Mouse (Mus musculus) gastrocnemius, postnatal 36 days (tissue): ENCODE measurements around the gene Dlg1. TPM values are rescaled to one million over a fixed set of nuclear protein-coding genes. Genes with fewer than 3 reads are reported as not detected.

Source experiments
- DNase-seq, 2 experiments: peaks; one replicate each; pipeline ENCODE4 v3.0.0; 2022
- intact Hi-C: fragments of 180-260 bp; cut with DNase I; formaldehyde crosslinking; loops from one replicate; pipeline ENCODE4 v1.15.1; 2025
- total RNA-seq, 2 experiments: library from RNA; stranded (reverse); gene quantifications; 2 replicates each; pipeline ENCODE4 v1.2.3; 2021

Dlg1 gene
- total RNA-seq, 2 experiments from 2014 or later, result 38.3 to 39.9 TPM

DNA sequence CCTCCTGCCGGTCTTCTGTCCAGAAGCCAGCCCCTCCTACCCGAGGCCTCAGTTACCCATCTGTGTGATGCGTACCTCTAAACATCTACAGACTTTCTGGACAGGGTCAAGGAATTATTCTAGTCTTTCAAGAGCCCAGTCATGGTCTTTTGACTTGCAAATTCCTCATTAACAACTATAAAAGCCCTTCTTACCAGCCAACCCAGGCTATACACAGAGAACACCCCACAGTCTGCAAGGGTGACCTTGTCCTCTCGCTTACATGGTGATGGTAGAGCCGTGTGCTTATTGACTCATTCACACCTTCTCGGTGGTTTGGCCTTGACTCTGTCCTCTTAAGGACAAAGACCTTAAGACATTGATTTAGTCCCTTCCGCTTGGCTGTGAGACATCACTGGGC lies 227.7 kb downstream of the Dlg1 start:
- no peak for DNase-seq
- intact Hi-C loops, result no loop called here

DNA sequence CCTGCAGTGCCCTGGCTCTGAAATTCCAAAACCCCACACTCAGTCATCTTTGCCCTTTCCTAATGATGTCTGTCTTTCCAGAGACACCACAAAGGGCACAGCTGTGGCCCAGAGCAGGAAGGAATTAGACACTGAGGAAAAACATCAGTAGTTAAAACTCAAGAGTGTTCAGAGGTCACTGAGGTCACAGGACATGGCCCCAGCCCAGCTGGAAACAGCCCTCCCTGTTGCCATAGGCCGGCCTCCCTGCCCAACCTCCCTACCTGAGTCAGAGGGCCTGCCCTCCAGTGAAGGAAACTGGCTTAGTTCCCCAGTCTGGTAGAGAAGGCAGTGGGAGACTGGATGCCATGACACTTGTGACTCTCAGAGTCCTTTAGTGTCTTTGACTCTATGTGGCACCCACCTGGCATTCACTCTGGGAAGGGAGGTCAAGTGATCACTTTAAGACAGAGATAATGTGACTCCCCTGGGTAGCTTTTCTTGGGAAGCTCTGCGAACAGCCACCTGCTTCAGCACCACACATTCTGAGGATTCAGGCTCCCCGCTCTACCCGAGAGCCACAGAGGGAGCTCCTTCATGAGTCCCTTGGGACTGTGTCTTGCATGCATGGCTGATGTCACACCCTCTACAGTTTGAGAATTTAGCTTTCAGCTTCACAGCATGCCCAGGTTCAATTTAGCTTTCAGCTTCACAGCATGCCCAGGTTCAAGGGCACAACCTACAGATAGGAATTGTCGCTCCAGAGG lies 230.3 kb downstream of the Dlg1 start:
- no peak for DNase-seq
- intact Hi-C loops, result no loop called here

DNA sequence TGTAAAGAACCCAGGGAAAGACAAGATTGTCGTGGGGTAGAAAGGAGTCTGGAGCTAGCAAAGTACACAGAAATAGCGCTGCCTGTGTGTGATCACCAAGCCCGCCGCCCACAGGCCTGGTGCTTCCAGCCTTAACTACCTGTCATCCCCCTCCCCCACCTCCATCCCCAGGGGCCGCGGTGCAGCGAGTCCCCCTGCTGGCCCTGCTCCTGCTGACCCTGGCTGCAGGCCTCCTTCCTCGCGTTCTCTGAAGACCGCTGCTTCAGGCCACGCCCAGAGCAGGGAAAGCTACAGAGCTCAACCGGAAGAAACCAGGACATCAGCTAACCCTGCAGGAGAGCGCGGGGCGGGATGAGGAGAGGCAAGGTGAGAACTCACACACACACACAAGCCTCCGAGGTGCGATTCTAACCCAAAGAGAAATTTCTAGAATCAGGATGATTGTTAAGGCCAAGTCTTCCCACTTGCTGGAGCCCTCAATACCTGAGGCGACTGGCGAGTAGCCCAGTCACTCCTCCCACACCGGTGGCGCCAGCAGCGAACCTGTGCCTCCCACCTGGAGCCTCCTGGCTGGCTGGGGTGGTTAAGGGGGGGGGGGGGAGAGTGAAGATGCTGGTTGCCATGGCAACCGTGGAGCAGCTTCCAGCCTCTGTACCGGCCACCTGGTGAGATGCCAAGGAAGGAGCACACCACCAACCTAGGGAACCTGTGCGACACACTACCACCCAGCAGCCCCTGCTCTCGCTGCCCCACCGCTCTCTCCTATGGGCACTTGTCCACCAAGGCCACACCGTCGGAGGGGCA lies 233.9 kb downstream of the Dlg1 start:
- no peak for DNase-seq
- intact Hi-C loops, result no loop called here

DNA sequence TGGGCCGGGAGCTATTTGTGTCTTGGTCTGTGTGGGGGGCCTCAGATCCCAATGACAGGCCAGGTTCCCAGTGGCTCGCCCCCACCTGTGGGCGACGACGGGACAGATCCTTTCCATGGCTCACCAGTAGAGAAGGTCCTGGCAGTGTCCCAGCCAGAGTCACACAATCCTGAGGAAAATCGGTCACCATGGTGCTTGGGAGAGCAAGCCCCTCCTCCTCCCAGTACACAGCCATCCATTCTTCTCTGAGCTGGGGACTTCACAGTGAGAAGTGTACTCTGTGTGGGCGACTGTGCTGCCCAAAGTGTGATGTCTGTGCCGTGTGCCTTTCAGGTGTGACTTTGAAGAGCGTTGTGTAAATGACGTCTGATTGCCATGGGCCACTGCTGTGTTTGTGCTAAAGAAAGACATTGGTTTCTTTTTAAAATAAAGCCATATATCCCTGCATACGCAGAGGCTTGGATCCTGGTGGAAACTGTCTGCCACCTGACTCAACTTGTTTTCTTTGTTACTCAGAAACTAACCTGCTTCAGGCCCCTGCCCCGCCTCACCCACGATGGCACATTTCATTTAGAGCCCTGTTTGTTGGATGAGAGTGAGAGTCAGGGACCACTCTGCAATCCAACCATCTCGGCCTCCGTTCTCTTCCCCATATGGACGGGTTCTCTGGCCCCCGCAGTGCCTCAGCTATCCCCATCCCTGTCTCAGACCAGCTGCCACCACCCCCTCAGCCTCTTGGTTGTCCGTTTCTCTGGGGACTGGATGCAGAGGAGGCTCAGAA lies 235.5 kb downstream of the Dlg1 start:
- intact Hi-C loops, result no loop called here
- no peak for DNase-seq

DNA sequence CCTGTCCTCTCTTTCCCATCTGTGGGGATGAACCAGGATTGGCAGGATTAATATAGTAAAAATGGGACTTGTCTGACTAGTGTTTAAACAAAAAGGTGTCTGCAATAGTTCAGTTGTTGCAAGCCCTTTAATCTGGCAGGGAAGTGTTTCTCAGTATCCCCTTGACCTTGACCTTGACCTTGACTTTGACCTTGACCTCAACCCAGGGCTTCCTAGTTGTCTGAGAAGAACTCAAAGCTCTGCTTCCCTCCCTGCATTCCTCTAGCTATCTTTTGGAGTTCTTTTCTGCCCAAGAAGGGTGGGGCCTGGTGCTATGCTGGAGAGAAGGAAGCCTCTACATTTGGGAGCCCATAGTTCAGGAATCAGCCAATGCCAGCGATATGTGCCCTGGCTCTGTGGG lies 238.6 kb downstream of the Dlg1 start:
- intact Hi-C loops, result no loop called here

DNA sequence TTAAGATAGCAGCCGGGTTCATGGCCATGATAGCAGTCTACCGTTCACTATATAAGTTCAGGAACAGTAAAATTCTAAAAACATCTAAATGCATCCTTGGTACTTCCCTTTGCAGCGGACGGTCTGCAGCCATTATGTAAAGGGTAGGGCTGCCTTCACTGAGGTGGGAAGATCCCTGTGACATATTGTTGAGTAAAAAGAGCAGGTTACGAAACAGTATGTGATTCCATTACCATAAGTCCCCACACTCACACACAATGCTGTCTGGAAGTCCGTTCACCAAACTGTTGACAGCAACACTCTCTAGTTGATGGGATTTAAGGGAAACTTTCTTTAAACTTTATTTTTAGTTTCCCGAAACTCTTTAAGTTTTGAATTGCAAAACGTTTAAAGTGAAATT lies 240.0 kb downstream of the Dlg1 start:
- DNase-seq, result no peak
- intact Hi-C loops, result no loop called here

More for the DNA sequence above, 238.6 kb downstream of the Dlg1 start:
- no peak for DNase-seq

DNA sequence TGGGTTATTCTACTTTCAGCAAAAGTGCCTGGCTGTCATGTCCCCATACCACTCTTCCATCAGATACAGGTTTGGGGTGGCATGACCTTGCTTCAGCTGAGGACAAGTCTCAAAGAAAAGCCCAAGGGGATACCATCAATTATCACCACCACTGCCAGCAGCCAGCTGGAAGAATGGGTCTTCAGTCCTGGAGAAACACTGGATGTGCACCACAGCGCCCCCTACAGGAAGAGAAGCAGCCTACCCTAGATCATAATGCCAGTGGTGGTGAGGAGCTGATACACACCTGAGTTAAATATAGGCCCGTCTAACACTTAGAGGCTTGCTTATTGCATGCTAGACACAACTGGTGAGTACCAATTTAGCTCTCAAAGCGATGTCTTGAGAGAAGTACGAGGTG lies 242.1 kb downstream of the Dlg1 start:
- intact Hi-C loops, result no loop called here
- DNase-seq, result no peak

DNA sequence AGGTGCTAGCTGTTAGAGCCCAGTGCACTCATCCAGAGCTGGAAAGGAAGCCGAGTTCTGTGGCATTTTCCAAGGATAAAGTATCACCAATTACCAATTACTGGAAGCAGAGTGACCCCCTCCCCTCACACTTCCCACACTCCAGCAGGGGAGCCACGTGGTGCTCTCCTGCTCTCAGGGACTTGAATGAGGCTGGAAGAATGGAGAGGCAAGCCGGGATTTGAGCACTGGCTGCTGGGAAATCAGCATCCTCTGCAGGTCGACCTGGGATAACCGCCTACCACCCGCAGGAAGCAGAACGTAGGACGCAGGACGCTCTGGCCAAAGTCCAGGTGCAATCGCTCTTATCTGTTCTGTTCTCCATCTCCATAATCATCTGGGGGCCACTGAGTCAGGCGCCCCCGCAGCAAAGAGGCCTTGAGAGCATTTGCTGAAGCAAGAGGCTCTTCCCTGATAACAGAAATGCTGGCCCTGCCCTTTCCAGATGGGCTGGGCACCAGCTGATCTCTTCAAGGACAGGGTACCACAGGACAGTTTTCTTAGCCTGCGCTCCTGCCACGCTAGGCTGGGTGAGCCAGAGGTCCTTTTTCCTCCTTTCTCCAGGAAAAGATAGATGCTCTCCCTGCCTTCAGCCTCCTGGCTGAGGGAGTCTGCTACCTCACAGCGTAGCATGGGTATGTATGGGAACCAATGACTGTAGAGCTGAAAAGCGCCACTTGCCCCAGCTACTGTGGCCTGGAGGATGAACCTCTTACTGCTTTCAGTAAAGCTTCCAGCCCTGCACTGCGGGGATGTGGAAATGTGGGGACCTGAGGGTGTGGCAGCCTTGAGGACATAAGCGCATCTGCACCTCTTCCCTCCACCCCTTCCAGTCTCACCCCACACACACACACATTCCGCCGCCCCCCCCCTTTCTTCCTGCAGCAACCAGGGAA lies 242.9 kb downstream of the Dlg1 start:
- DNase-seq, result no peak
- intact Hi-C loops, result no loop called here

DNA sequence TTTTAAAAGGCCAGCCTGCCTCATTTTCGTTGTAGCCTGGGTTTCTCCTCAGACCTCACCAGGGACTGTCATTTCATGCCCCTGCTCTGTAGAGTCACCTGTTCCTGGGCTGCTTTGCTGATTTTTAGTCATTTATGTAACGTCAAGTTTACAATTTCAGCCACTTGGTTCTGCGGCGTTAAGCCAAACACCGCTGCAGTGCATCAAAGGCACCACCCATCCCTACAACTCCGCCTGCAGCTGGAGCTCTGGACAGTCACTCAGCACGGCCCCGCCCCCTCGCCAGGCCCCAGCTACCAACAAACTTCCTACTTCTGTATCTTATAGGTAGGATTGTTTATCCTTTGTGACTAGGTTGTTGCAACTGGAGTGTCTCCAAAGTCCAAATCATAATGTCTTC lies 243.7 kb downstream of the Dlg1 start:
- DNase-seq, result no peak
- intact Hi-C loops, result no loop called here

DNA sequence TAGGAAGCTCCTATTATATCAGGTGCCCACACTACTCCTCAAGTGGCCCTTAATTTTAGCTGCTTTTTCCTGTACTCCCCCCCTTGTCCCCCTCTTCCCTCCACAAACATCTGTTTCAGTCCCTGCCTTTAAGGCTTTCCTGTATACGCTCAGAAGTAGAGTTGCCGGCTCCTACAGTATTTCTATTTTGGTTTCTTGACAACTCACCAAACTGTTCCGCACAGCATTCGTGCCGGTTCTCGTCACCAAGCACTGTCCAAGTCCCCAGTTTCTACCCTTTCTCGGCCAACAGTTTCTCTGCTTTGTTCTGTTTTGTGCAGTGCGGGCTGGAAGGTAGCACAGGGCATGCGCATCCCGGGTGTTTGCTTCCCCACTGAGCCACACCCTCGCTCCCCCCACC lies 245.7 kb downstream of the Dlg1 start:
- intact Hi-C loops, result no loop called here
- no peak for DNase-seq

DNA sequence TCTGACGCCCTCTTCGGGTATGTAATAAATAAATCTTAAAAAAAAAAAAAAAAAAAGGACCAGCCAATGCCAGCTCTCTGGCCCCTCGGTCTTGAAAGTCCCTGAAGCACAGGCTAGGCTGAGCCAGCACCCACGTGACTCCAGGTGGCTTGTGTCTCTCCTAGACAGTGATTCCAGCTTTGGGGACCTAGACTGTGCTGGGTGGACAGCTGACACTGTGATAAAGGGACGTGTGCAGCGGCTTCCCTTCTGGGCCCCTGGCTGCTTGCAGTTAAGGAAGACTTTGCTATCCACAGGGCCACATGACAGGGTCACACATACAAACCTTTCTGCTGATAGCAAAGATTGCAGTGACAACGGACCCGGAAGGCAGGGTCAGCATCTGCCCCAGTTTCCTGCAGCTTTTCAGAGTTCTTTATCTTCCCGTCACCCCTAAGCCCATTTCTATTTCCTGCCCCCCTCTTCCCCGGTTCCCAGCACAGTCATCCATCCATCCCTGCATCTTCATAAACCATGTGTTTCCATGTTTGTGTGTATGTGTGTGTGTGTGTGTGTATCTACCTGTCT lies 247.1 kb downstream of the Dlg1 start:
- DNase-seq, result no peak
- intact Hi-C loops, result no loop called here

DNA sequence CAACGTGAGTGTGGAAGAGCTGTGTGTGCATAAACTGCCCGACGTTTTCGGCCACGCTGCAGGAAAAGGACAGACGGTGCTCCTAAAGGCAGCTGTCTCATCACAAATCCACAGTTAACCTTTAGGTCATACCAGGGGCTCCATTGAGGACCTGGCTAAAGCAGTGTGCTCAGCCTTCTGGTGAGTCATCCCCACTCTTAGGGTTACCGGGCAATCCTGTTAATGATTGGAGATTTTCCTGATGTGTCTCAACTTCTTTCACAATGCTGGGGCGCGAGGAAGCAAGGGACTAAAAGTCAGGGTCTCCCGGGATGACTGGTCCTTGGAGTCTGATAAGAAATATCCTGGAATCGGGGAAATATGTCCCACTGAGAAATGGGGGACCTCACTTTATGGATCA lies 254.5 kb downstream of the Dlg1 start:
- DNase-seq, result no peak
- intact Hi-C loops, result loop anchor here (1.0 to 5.0 kb wide), 3 partner anchors 38 to 455 kb away; no protein-coding TSS in a partner anchor

DNA sequence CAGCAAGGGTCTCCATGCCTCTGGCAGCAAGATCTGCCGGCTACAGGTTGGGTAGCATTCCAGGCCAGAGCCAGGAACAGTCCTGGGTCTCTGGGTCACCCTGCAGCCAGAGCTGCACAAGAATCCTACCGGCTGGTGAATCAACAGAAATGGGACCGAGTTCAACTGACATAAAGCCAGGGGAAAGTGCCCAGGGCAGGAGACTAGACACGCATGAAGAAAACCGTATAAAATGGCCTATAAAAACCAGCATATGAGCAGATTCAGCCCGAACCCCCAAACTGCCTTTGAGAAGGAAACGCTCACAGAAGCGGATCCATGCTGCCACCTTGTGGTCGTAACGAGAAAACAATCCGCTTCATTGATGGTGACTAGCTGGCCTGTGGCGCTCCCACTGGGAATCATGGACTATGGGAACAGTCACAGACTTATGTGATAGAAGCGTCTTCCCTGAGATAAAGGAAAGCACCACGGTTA lies 255.0 kb downstream of the Dlg1 start:
- peak; percentile 41 to 56 for DNase-seq
- intact Hi-C loops, result loop anchor here (1.0 to 5.0 kb wide), 3 partner anchors 39 to 456 kb away; no protein-coding TSS in a partner anchor

DNA sequence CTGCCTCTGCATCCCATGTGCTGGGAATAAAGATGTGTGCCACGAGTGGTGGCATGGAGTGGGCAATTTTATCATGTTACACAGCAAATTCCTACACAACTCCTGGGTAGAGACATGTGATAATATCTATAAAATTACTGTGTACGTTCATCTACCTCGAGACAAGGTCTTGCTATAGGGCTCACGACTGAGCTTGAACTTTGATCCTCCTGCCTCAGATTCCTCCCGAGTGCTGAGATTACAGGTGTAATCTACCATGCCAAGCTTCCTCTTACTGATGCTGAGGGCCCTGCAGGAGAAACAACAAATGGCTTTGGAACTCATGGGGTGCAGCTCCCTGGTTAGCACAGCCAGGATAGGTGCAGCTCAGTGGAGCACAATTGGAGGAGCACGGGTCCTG lies 261.1 kb downstream of the Dlg1 start:
- intact Hi-C loops, result no loop called here
- DNase-seq, result no peak

Other genes with a start within 250 kb of the Dlg1 start
- gene Bdh1, start 241.2 kb upstream of the Dlg1 start, total RNA-seq, result 10 to 100 TPM; 42.7 to 51.2 TPM
- not detected for gene Meltf, start 215.4 kb downstream of the Dlg1 start, total RNA-seq